Mouse (Mus musculus): Measurements from ENCODE around the gene Tnfsf8.
A peak's percentile ranks its signal among the peaks of the same experiment; 100 is the strongest.

- TF ChIP-seq POLR2A (IDR thresholded peaks at IDR 0.05; ENCODE audit: borderline replicate concordance, low read depth, low read length) (no peak), CTCF (IDR thresholded peaks at IDR 0.05; ENCODE audit: low read depth, low read length) (peak; percentile 41; the same call in 1 of the 2 replicates)
Observed at GRCm38 (mm10) chr4:63840457-63840856, 20.7 kb downstream of the Tnfsf8 start.

Data from bone marrow macrophage, adult 2 months (primary cell).